Mouse (Mus musculus) liver, embryonic 13.5 days (tissue): ENCODE measurements around the gene Kcnj10. TPM values are rescaled to one million over a fixed set of nuclear protein-coding genes. Genes with fewer than 3 reads are reported as not detected.
A peak's percentile ranks its signal among the peaks of the same experiment; 100 is the strongest.

Experiments
- ATAC-seq: fragments of 200-750 bp; cut with Nextera tagmentation; 2 replicates; pipeline ENCODE4 v1.8.0; 2017; ENCODE audit warnings: low read depth, mild to moderate bottlenecking, moderate number of reproducible peaks, moderate library complexity
- DNase-seq: peaks from one replicate; pipeline ENCODE4 v3.0.0; 2022
- H3K27ac ChIP-seq: fragments of 300-500 bp; sonication (generic); 2 replicates; pipeline ENCODE4 v1.5.1; 2015; ENCODE audit warnings: moderate library complexity, mild to moderate bottlenecking, inconsistent platforms
- H3K27me3 ChIP-seq: fragments of 300-500 bp; sonication (generic); 2 replicates; pipeline ENCODE4 v1.6.1; 2015; ENCODE audit warnings: mild to moderate bottlenecking, inconsistent platforms
- H3K36me3 ChIP-seq: fragments of 300-500 bp; sonication (generic); 2 replicates; pipeline ENCODE4 v1.6.1; 2015; ENCODE audit warnings: mild to moderate bottlenecking, inconsistent platforms
- H3K4me1 ChIP-seq: fragments of 300-500 bp; sonication (generic); replicated peaks from 2 replicates; pipeline ENCODE4 v1.6.1; 2015; ENCODE audit warnings: inconsistent platforms
- H3K4me2 ChIP-seq: fragments of 300-500 bp; sonication (generic); 2 replicates; pipeline ENCODE4 v1.6.1; 2015; ENCODE audit warnings: inconsistent platforms, mild to moderate bottlenecking, moderate library complexity
- H3K4me3 ChIP-seq: fragments of 300-500 bp; sonication (generic); replicated peaks from 2 replicates; pipeline ENCODE4 v1.5.1; 2015; ENCODE audit warnings: mild to moderate bottlenecking, inconsistent platforms
- H3K9ac ChIP-seq: fragments of 300-500 bp; sonication (generic); 2 replicates; pipeline ENCODE4 v1.6.1; 2015; ENCODE audit warnings: mild to moderate bottlenecking, inconsistent platforms
- H3K9me3 ChIP-seq: fragments of 300-500 bp; sonication (generic); replicated peaks from 2 replicates; pipeline ENCODE4 v1.6.1; 2016; ENCODE audit warnings: inconsistent platforms
- WGBS: fragments of 180-500 bp; shearing (Covaris S2); methylation state at CpG from one replicate; pipeline ENCODE4 v1.1.7; 2015; ENCODE audit not compliant: insufficient replicate concordance; 5-methylcytosine and 5-hydroxymethylcytosine counted together
- polyA plus RNA-seq: library from polyadenylated mRNA; unstranded; fragments of >200 nt; fragmentation: Nextera tagmentation; extraction: Ambion mirVana; gene quantifications from 2 replicates; pipeline ENCODE4 v1.2.1, GENCODE M21; 2015

Gene Kcnj10
- polyA plus RNA-seq, 1 experiment from 2014 or later: 0.03 TPM

GRCm38 (mm10) chr1:172335804-172336203, 5.2 kb upstream of the Kcnj10 start:
- H3K4me2 ChIP-seq: no peak overlapping the region
- H3K27ac ChIP-seq: no peak overlapping the region
- no peaks in the 10 kb centered on the region for H3K36me3 ChIP-seq
- peaks cover 5% of the 10 kb centered on the region for H3K4me1 ChIP-seq
- ATAC-seq: no peak
- no peak for DNase-seq
- peaks cover 77% of the 10 kb centered on the region for H3K27me3 ChIP-seq
- 32% methylated on average over 15 of the region's 15 CpGs for WGBS
- H3K9ac ChIP-seq: no peak overlapping the region
- H3K9me3 ChIP-seq: no peaks in the 10 kb centered on the region
- no peak overlapping the region for H3K4me3 ChIP-seq

GRCm38 (mm10) chr1:172337411-172338185, 3.4 kb upstream of the Kcnj10 start:
- no peak for ATAC-seq
- no peaks in the 10 kb centered on the region for H3K36me3 ChIP-seq
- no peaks in the 10 kb centered on the region for H3K9me3 ChIP-seq
- H3K4me3 ChIP-seq: no peak overlapping the region
- peaks cover 12% of the 10 kb centered on the region for H3K4me1 ChIP-seq
- DNase-seq: no peak
- peaks cover 84% of the 10 kb centered on the region for H3K27me3 ChIP-seq
- no peak overlapping the region for H3K9ac ChIP-seq
- 32% methylated on average over 2 of the region's 2 CpGs for WGBS
- H3K27ac ChIP-seq: no peak overlapping the region
- H3K4me2 ChIP-seq: no peak overlapping the region

- peak overlapping the region; percentile 69 for H3K4me2 ChIP-seq
- 0 out of 2 replicates have a peak overlapping the region, but pooled peaks have one; percentile 22 for H3K9ac ChIP-seq
- H3K4me1 ChIP-seq: peaks cover 12% of the 10 kb centered on the region
- no peak for DNase-seq
- no peaks in the 10 kb centered on the region for H3K36me3 ChIP-seq
- no peaks in the 10 kb centered on the region for H3K9me3 ChIP-seq
- peak overlapping the region; percentile 48 for H3K4me3 ChIP-seq
- 14% methylated on average over 10 of the region's 10 CpGs for WGBS
- no peak overlapping the region for H3K27ac ChIP-seq
- peaks cover 73% of the 10 kb centered on the region for H3K27me3 ChIP-seq
- no peak for ATAC-seq
Measured at GRCm38 (mm10) chr1:172341386-172341785, 376 bp downstream of the Kcnj10 start.

- no peak for DNase-seq
- 72% methylated on average over 3 of the region's 3 CpGs for WGBS
- H3K27me3 ChIP-seq: peaks cover 68% of the 10 kb centered on the region
- no peak for ATAC-seq
- H3K27ac ChIP-seq: no peak overlapping the region
- no peak overlapping the region for H3K9ac ChIP-seq
- no peak overlapping the region for H3K4me2 ChIP-seq
- H3K36me3 ChIP-seq: no peaks in the 10 kb centered on the region
- H3K4me3 ChIP-seq: no peak overlapping the region
- H3K4me1 ChIP-seq: peaks cover 12% of the 10 kb centered on the region
- no peaks in the 10 kb centered on the region for H3K9me3 ChIP-seq
Measured at GRCm38 (mm10) chr1:172342729-172343128, 1.7 kb downstream of the Kcnj10 start.

- ATAC-seq: no peak
- no peak overlapping the region for H3K9ac ChIP-seq
- H3K27me3 ChIP-seq: peaks cover 62% of the 10 kb centered on the region
- H3K4me3 ChIP-seq: no peak overlapping the region
- H3K36me3 ChIP-seq: no peaks in the 10 kb centered on the region
- H3K27ac ChIP-seq: no peak overlapping the region
- WGBS: 43% methylated on average over 3 of the region's 3 CpGs
- no peak for DNase-seq
- H3K4me1 ChIP-seq: peaks cover 12% of the 10 kb centered on the region
- H3K9me3 ChIP-seq: no peaks in the 10 kb centered on the region
- H3K4me2 ChIP-seq: no peak overlapping the region
Measured at GRCm38 (mm10) chr1:172343914-172344313, 2.9 kb downstream of the Kcnj10 start.

- Histone ChIP-seq H3K9me3 (no peaks in the 10 kb centered on the region), H3K9ac (no peak overlapping the region), H3K4me2 (no peak overlapping the region), H3K4me3 (no peak overlapping the region), H3K36me3 (no peaks in the 10 kb centered on the region), H3K27me3 (peaks cover 62% of the 10 kb centered on the region), H3K4me1 (peaks cover 12% of the 10 kb centered on the region), H3K27ac (no peak overlapping the region)
- WGBS: 65% methylated on average over 7 of the region's 7 CpGs
- ATAC-seq (no peak), DNase-seq (no peak)
Measured at GRCm38 (mm10) chr1:172344820-172345219, 3.8 kb downstream of the Kcnj10 start.

- Histone ChIP-seq H3K4me2 (no peak overlapping the region), H3K27ac (no peak overlapping the region), H3K4me1 (no peaks in the 10 kb centered on the region), H3K27me3 (peaks cover 62% of the 10 kb centered on the region), H3K4me3 (no peak overlapping the region), H3K9ac (no peak overlapping the region), H3K36me3 (no peaks in the 10 kb centered on the region), H3K9me3 (no peaks in the 10 kb centered on the region)
- ATAC-seq (no peak), DNase-seq (no peak)
- 65% methylated on average over 10 of the region's 10 CpGs for WGBS
Measured at GRCm38 (mm10) chr1:172346707-172347106, 5.7 kb downstream of the Kcnj10 start.

- Histone ChIP-seq H3K27me3 (peaks cover 57% of the 10 kb centered on the region), H3K4me3 (no peak overlapping the region)
- no peak for ATAC-seq
Measured at GRCm38 (mm10) chr1:172347382-172347781, 6.4 kb downstream of the Kcnj10 start.

GRCm38 (mm10) chr1:172349504-172349903, 8.5 kb downstream of the Kcnj10 start:
- H3K4me3 ChIP-seq: no peak overlapping the region
- DNase-seq (no peak), ATAC-seq (no peak)
- no peak overlapping the region for H3K9ac ChIP-seq
- H3K27me3 ChIP-seq: peaks cover 49% of the 10 kb centered on the region
- no peak overlapping the region for H3K4me2 ChIP-seq
- H3K27ac ChIP-seq: no peak overlapping the region
- 69% methylated on average over 5 of the region's 5 CpGs for WGBS
- H3K9me3 ChIP-seq: no peaks in the 10 kb centered on the region
- no peaks in the 10 kb centered on the region for H3K36me3 ChIP-seq
- no peaks in the 10 kb centered on the region for H3K4me1 ChIP-seq

More at GRCm38 (mm10) chr1:172347382-172347781, 6.4 kb downstream of the Kcnj10 start:
- Histone ChIP-seq H3K4me2 (no peak overlapping the region), H3K9ac (no peak overlapping the region), H3K9me3 (no peaks in the 10 kb centered on the region), H3K27ac (no peak overlapping the region), H3K36me3 (no peaks in the 10 kb centered on the region), H3K4me1 (no peaks in the 10 kb centered on the region)
- no peak for DNase-seq
- WGBS: 65% methylated on average over 12 of the region's 12 CpGs

GRCm38 (mm10) chr1:172349916-172350812, 9.2 kb downstream of the Kcnj10 start:
- Histone ChIP-seq H3K9ac (no peak overlapping the region), H3K36me3 (no peaks in the 10 kb centered on the region), H3K4me3 (no peak overlapping the region), H3K4me1 (no peaks in the 10 kb centered on the region), H3K4me2 (no peak overlapping the region), H3K27ac (no peak overlapping the region), H3K9me3 (no peaks in the 10 kb centered on the region), H3K27me3 (peaks cover 49% of the 10 kb centered on the region)
- DNase-seq (no peak), ATAC-seq (peak; percentile 52)
- 33% methylated on average over 19 of the region's 19 CpGs for WGBS

GRCm38 (mm10) chr1:172352001-172352400, 11.0 kb downstream of the Kcnj10 start:
- H3K27me3 ChIP-seq: peaks cover 44% of the 10 kb centered on the region
- H3K9me3 ChIP-seq: no peaks in the 10 kb centered on the region
- ATAC-seq: no peak
- H3K4me1 ChIP-seq: no peaks in the 10 kb centered on the region
- no peak overlapping the region for H3K9ac ChIP-seq
- no peaks in the 10 kb centered on the region for H3K36me3 ChIP-seq
- DNase-seq: no peak
- no peak overlapping the region for H3K4me3 ChIP-seq
- WGBS: 40% methylated on average over 6 of the region's 6 CpGs
- no peak overlapping the region for H3K27ac ChIP-seq
- H3K4me2 ChIP-seq: no peak overlapping the region
